Mouse (Mus musculus) limb, embryonic 14.5 days (tissue): ENCODE data around the gene Parpbp. TPM values are rescaled to one million over a fixed set of nuclear protein-coding genes. Genes with fewer than 3 reads are reported as not detected.

ENCODE experiments used
- ATAC-seq: fragments of 200-750 bp; cut with Nextera tagmentation; 2 replicates; pipeline ENCODE4 v1.8.0; 2017; ENCODE audit warnings: low read depth, moderate number of reproducible peaks, moderate TSS enrichment; ENCODE audit not compliant: low FRiP score
- DNase-seq: peaks from one replicate; pipeline ENCODE4 v3.0.0-alpha.2; 2015; ENCODE audit warnings: low spot score
- H3K27ac ChIP-seq: fragments of 300-500 bp; sonication (generic); replicated peaks from 2 replicates; pipeline ENCODE4 v1.5.1; 2014; ENCODE audit warnings: low read depth, mild to moderate bottlenecking, low read length, moderate library complexity, mixed read lengths
- H3K27me3 ChIP-seq: fragments of 300-500 bp; sonication (generic); 2 replicates; pipeline ENCODE4 v1.6.1; 2014; ENCODE audit warnings: low read length, mixed read lengths; ENCODE audit not compliant: control insufficient read depth, insufficient read depth
- H3K36me3 ChIP-seq: fragments of 300-500 bp; sonication (generic); 2 replicates; pipeline ENCODE4 v1.6.1; 2014; ENCODE audit warnings: mild to moderate bottlenecking, low read length, moderate library complexity, mixed read lengths; ENCODE audit not compliant: control insufficient read depth, insufficient read depth
- H3K4me1 ChIP-seq: fragments of 300-500 bp; sonication (generic); 2 replicates; pipeline ENCODE4 v1.6.1; 2014; ENCODE audit warnings: antibody characterized with exemption, low read length, mixed read lengths; ENCODE audit not compliant: control insufficient read depth, insufficient read depth
- H3K4me2 ChIP-seq: fragments of 300-500 bp; sonication (generic); replicated peaks from 2 replicates; pipeline ENCODE4 v1.6.1; 2014; ENCODE audit warnings: low read depth, mild to moderate bottlenecking, low read length, moderate library complexity; ENCODE audit not compliant: severe bottlenecking
- H3K4me3 ChIP-seq: fragments of 300-500 bp; sonication (generic); replicated peaks from 2 replicates; pipeline ENCODE4 v1.5.1; 2014; ENCODE audit warnings: low read length
- H3K9ac ChIP-seq: fragments of 300-500 bp; sonication (generic); 2 replicates; pipeline ENCODE4 v1.6.1; 2014; ENCODE audit warnings: mild to moderate bottlenecking, low read depth, low read length, moderate library complexity; ENCODE audit not compliant: severe bottlenecking
- H3K9me3 ChIP-seq: fragments of 300-500 bp; sonication (generic); 2 replicates; pipeline ENCODE4 v1.6.1; 2016; ENCODE audit warnings: low read length; ENCODE audit not compliant: control insufficient read depth
- POLR2A ChIP-seq: fragments of 200-500 bp; IDR thresholded peaks from 2 replicates; pipeline ENCODE4 v1.8.0; 2012; ENCODE audit warnings: inconsistent platforms, mild to moderate bottlenecking, moderate library complexity, borderline replicate concordance; ENCODE audit not compliant: insufficient read depth, insufficient read length; ENCODE audit errors: extremely low read depth
- WGBS: fragments of 180-500 bp; shearing (Covaris S2); extraction: QIAGEN DNeasy Blood & Tissue Kit; methylation state at CpG from one replicate; pipeline ENCODE4 v1.1.7; 2014; 5-methylcytosine and 5-hydroxymethylcytosine counted together
- polyA plus RNA-seq, 2 experiments: library from polyadenylated mRNA; depleted of rRNA in 1 of 2; stranded (reverse) in 1 of 2; unstranded in 1 of 2; fragments of >200 nt; fragmentation: Nextera tagmentation in 1 of 2; extraction: Ambion mirVana in 1 of 2; gene quantifications; 2 replicates each; pipeline versions ENCODE4 v1.2.1 to v1.2.3; 2012 to 2014

Parpbp gene
- 6.4 and 7.2 TPM in 2 replicates for polyA plus RNA-seq (2012; rRNA removed)
- 8.7 and 10.2 TPM in 2 replicates for polyA plus RNA-seq (2014; fragmentation: Nextera tagmentation; extraction: Ambion mirVana)

GRCm38 (mm10) chr10:88146707-88147477 lies at the start of gene Parpbp, which contains the start of gene Nup37:
Gene Parpbp, minus strand, starts transcription at chr10:88146941.
Gene Nup37, plus strand, starts transcription at chr10:88146992.
- peaks cover 4% of the 10 kb centered on the region; the same call in 1 of the 2 replicates for H3K36me3 ChIP-seq

GRCm38 (mm10) chr10:88167438-88168077 lies 20.8 kb upstream of the Parpbp start:
- no peaks in the 10 kb centered on the region for H3K9me3 ChIP-seq
- no peak overlapping the region for H3K27ac ChIP-seq
- H3K27me3 ChIP-seq: no peaks in the 10 kb centered on the region
- 83% methylated on average over 7 of the region's 7 CpGs for WGBS
- H3K4me2 ChIP-seq: no peak overlapping the region
- TF ChIP-seq POLR2A: no peak
- H3K4me1 ChIP-seq: no peaks in the 10 kb centered on the region
- DNase-seq: no peak
- ATAC-seq: no peak
- H3K4me3 ChIP-seq: no peak overlapping the region
- 0 out of 2 replicates have a peak, but pooled peaks cover 3% of the 10 kb centered on the region for H3K36me3 ChIP-seq
- H3K9ac ChIP-seq: no peak overlapping the region

More at GRCm38 (mm10) chr10:88146707-88147477, at the start of gene Parpbp, which contains the start of gene Nup37:
- H3K4me1 ChIP-seq: peaks cover 14% of the 10 kb centered on the region
- no peak for TF ChIP-seq POLR2A
- no peaks in the 10 kb centered on the region for H3K27me3 ChIP-seq
- ATAC-seq: peak; percentile 93
- peak; percentile 84 for DNase-seq
- 1% methylated on average over 53 of the region's 53 CpGs for WGBS
- H3K4me2 ChIP-seq: peak within 1 kb of the TSS; percentile 87
- no peaks in the 10 kb centered on the region for H3K9me3 ChIP-seq
- peak within 1 kb of the TSS; percentile 80 for H3K4me3 ChIP-seq
- H3K27ac ChIP-seq: no peak within 1 kb of the TSS
- H3K9ac ChIP-seq: peak within 1 kb of the TSS; percentile 82

DNA sequence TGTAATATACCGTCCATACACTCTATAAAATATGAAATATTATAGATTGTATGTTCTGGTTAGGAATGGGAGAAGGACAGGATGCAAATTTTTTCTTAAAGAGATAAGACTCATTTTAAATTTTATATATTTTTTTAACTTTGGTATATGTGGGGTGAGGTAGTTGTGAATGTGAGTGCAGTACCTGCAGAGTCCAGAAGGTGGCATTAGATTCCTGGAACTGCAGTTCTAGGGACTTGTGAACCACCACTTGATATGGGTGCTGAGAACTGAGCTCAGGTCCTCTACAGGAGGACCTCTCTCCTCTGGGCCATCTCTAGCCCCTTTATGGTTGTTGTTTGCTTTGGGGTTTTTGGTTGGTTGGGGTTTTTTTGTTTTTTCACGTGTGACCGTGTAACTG lies 19.4 kb upstream of the Parpbp start:
- Histone ChIP-seq H3K36me3 (peaks cover 9% of the 10 kb centered on the region; the same call in 1 of the 2 replicates), H3K4me2 (no peak overlapping the region), H3K4me3 (no peak overlapping the region), H3K9me3 (no peaks in the 10 kb centered on the region), H3K9ac (no peak overlapping the region), H3K27me3 (no peaks in the 10 kb centered on the region), H3K27ac (no peak overlapping the region), H3K4me1 (no peaks in the 10 kb centered on the region)
- DNase-seq: no peak
- 97% methylated on average over 3 of the region's 3 CpGs for WGBS
- no peak for TF ChIP-seq POLR2A
- no peak for ATAC-seq

DNA sequence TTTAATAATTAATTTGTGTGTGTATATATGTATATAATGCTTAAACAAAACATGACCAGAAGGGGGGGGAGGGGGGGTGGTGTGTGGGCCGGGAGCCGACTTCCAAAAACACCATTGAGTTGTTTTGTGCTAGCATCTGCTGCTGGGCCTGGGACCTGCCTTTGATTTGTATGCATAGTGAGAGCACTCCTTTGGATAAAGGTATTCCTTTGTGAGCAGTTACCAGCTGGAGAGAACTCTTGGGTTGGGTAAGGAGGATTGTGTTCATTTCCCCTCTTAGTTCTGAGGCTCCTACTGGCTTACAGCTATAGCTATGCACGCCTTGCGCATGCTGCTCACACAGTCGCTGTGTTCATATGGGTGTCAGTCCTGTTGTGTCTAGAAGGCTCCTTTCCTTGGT lies 15.9 kb upstream of the Parpbp start:
- ATAC-seq: no peak
- no peak overlapping the region for H3K4me3 ChIP-seq
- no peaks in the 10 kb centered on the region for H3K9me3 ChIP-seq
- H3K27ac ChIP-seq: no peak overlapping the region
- no peak overlapping the region for H3K9ac ChIP-seq
- H3K4me1 ChIP-seq: no peaks in the 10 kb centered on the region
- no peak overlapping the region for H3K4me2 ChIP-seq
- peaks cover 22% of the 10 kb centered on the region for H3K36me3 ChIP-seq
- WGBS: 94% methylated on average over 5 of the region's 5 CpGs
- no peak for TF ChIP-seq POLR2A
- DNase-seq: no peak
- H3K27me3 ChIP-seq: no peaks in the 10 kb centered on the region

GRCm38 (mm10) chr10:88162096-88162495 lies 15.4 kb upstream of the Parpbp start:
- TF ChIP-seq POLR2A: no peak
- no peak overlapping the region for H3K4me2 ChIP-seq
- no peak overlapping the region for H3K4me3 ChIP-seq
- DNase-seq (no peak), ATAC-seq (no peak)
- H3K9me3 ChIP-seq: no peaks in the 10 kb centered on the region
- no peaks in the 10 kb centered on the region for H3K4me1 ChIP-seq
- no peaks in the 10 kb centered on the region for H3K27me3 ChIP-seq
- H3K36me3 ChIP-seq: peaks cover 24% of the 10 kb centered on the region
- H3K9ac ChIP-seq: no peak overlapping the region
- WGBS: 80% methylated on average over 2 of the region's 2 CpGs
- no peak overlapping the region for H3K27ac ChIP-seq
